Mouse (Mus musculus): ENCODE data around the gene Fam240b. TPM values are rescaled to one million over a fixed set of nuclear protein-coding genes. Genes with fewer than 3 reads are reported as not detected.
A peak's percentile ranks its signal among the peaks of the same experiment; 100 is the strongest.

Fam240b gene
- polyA plus RNA-seq, 1 experiment from 2014 or later, result not detected

- no peaks in the 10 kb centered on the region for H3K27me3 ChIP-seq (ENCODE audit: control insufficient read depth, insufficient read depth, low read depth, low read length)
- 0% methylated on average over 1 of the region's 1 CpGs for WGBS
- H3K4me1 ChIP-seq (replicated peaks; ENCODE audit: control insufficient read depth, insufficient read depth, low read length), result no peaks in the 10 kb centered on the region
- no peak overlapping the region for H3K4me2 ChIP-seq (ENCODE audit: low read depth, low read length)
- H3K36me3 ChIP-seq (ENCODE audit: control insufficient read depth, insufficient read depth, low read length), result no peaks in the 10 kb centered on the region
- no peaks in the 10 kb centered on the region for H3K9me3 ChIP-seq (ENCODE audit: control insufficient read depth, low read length)
- no peak for ATAC-seq (ENCODE audit: low read depth)
- no peak overlapping the region for H3K4me3 ChIP-seq (ENCODE audit: low read length)
- H3K27ac ChIP-seq (ENCODE audit: low read length), result no peak overlapping the region
- H3K9ac ChIP-seq (ENCODE audit: low read length), result no peak overlapping the region
Measured at GRCm38 (mm10) chr13:64447947-64448346, 49.6 kb downstream of the Fam240b start.

GRCm38 (mm10) chr13:64445254-64445920 lies 52.2 kb downstream of the Fam240b start:
- Histone ChIP-seq H3K27ac (ENCODE audit: low read length) (no peak overlapping the region), H3K4me1 (replicated peaks; ENCODE audit: control insufficient read depth, insufficient read depth, low read length) (no peaks in the 10 kb centered on the region), H3K4me2 (ENCODE audit: low read depth, low read length) (no peak overlapping the region), H3K36me3 (ENCODE audit: control insufficient read depth, insufficient read depth, low read length) (no peaks in the 10 kb centered on the region), H3K27me3 (ENCODE audit: control insufficient read depth, insufficient read depth, low read depth, low read length) (no peaks in the 10 kb centered on the region), H3K9ac (ENCODE audit: low read length) (no peak overlapping the region), H3K4me3 (ENCODE audit: low read length) (no peak overlapping the region), H3K9me3 (ENCODE audit: control insufficient read depth, low read length) (no peaks in the 10 kb centered on the region)
- no peak for ATAC-seq (ENCODE audit: low read depth)
- 61% methylated on average over 9 of the region's 9 CpGs for WGBS

GRCm38 (mm10) chr13:64443263-64443894 lies 54.2 kb downstream of the Fam240b start:
- WGBS, result 45% methylated on average over 4 of the region's 4 CpGs

GRCm38 (mm10) chr13:64440592-64440991 lies 57.0 kb downstream of the Fam240b start:
- WGBS, result 58% methylated on average over 4 of the region's 4 CpGs
- Histone ChIP-seq H3K4me1 (replicated peaks; ENCODE audit: control insufficient read depth, insufficient read depth, low read length) (no peaks in the 10 kb centered on the region), H3K27ac (ENCODE audit: low read length) (no peak overlapping the region), H3K36me3 (ENCODE audit: control insufficient read depth, insufficient read depth, low read length) (no peaks in the 10 kb centered on the region), H3K4me2 (ENCODE audit: low read depth, low read length) (no peak overlapping the region), H3K9me3 (ENCODE audit: control insufficient read depth, low read length) (no peaks in the 10 kb centered on the region), H3K27me3 (ENCODE audit: control insufficient read depth, insufficient read depth, low read depth, low read length) (no peaks in the 10 kb centered on the region), H3K4me3 (ENCODE audit: low read length) (no peak overlapping the region), H3K9ac (ENCODE audit: low read length) (no peak overlapping the region)
- ATAC-seq (ENCODE audit: low read depth), result no peak

More at GRCm38 (mm10) chr13:64443263-64443894, 54.2 kb downstream of the Fam240b start:
- Histone ChIP-seq H3K27ac (ENCODE audit: low read length) (no peak overlapping the region), H3K9ac (ENCODE audit: low read length) (no peak overlapping the region), H3K4me3 (ENCODE audit: low read length) (no peak overlapping the region), H3K4me1 (replicated peaks; ENCODE audit: control insufficient read depth, insufficient read depth, low read length) (no peaks in the 10 kb centered on the region), H3K27me3 (ENCODE audit: control insufficient read depth, insufficient read depth, low read depth, low read length) (no peaks in the 10 kb centered on the region), H3K4me2 (ENCODE audit: low read depth, low read length) (no peak overlapping the region), H3K36me3 (ENCODE audit: control insufficient read depth, insufficient read depth, low read length) (no peaks in the 10 kb centered on the region), H3K9me3 (ENCODE audit: control insufficient read depth, low read length) (no peaks in the 10 kb centered on the region)
- peak; percentile 43; the same call in 1 of the 2 replicates for ATAC-seq (ENCODE audit: low read depth)

GRCm38 (mm10) chr13:64439471-64439870 lies 58.1 kb downstream of the Fam240b start:
- Histone ChIP-seq H3K9ac (ENCODE audit: low read length) (no peak overlapping the region), H3K27ac (ENCODE audit: low read length) (no peak overlapping the region), H3K36me3 (ENCODE audit: control insufficient read depth, insufficient read depth, low read length) (no peaks in the 10 kb centered on the region), H3K27me3 (ENCODE audit: control insufficient read depth, insufficient read depth, low read depth, low read length) (no peaks in the 10 kb centered on the region), H3K4me2 (ENCODE audit: low read depth, low read length) (no peak overlapping the region), H3K4me1 (replicated peaks; ENCODE audit: control insufficient read depth, insufficient read depth, low read length) (no peaks in the 10 kb centered on the region), H3K9me3 (ENCODE audit: control insufficient read depth, low read length) (no peaks in the 10 kb centered on the region), H3K4me3 (ENCODE audit: low read length) (no peak overlapping the region)
- no peak for ATAC-seq (ENCODE audit: low read depth)
- WGBS, result 67% methylated on average over 5 of the region's 5 CpGs

GRCm38 (mm10) chr13:64438863-64439452 lies 58.6 kb downstream of the Fam240b start:
- Histone ChIP-seq H3K9ac (ENCODE audit: low read length) (no peak overlapping the region), H3K4me1 (replicated peaks; ENCODE audit: control insufficient read depth, insufficient read depth, low read length) (no peaks in the 10 kb centered on the region), H3K9me3 (ENCODE audit: control insufficient read depth, low read length) (no peaks in the 10 kb centered on the region), H3K27ac (ENCODE audit: low read length) (no peak overlapping the region), H3K27me3 (ENCODE audit: control insufficient read depth, insufficient read depth, low read depth, low read length) (no peaks in the 10 kb centered on the region), H3K4me2 (ENCODE audit: low read depth, low read length) (no peak overlapping the region), H3K4me3 (ENCODE audit: low read length) (no peak overlapping the region), H3K36me3 (ENCODE audit: control insufficient read depth, insufficient read depth, low read length) (no peaks in the 10 kb centered on the region)
- peak; percentile 69 for ATAC-seq (ENCODE audit: low read depth)
- 62% methylated on average over 9 of the region's 9 CpGs for WGBS

GRCm38 (mm10) chr13:64437801-64438200 lies 59.8 kb downstream of the Fam240b start:
- Histone ChIP-seq H3K27ac (ENCODE audit: low read length) (no peak overlapping the region), H3K9me3 (ENCODE audit: control insufficient read depth, low read length) (no peaks in the 10 kb centered on the region), H3K4me2 (ENCODE audit: low read depth, low read length) (no peak overlapping the region), H3K36me3 (ENCODE audit: control insufficient read depth, insufficient read depth, low read length) (no peaks in the 10 kb centered on the region), H3K4me3 (ENCODE audit: low read length) (no peak overlapping the region), H3K4me1 (replicated peaks; ENCODE audit: control insufficient read depth, insufficient read depth, low read length) (no peaks in the 10 kb centered on the region; the same call in 1 of the 2 replicates), H3K27me3 (ENCODE audit: control insufficient read depth, insufficient read depth, low read depth, low read length) (no peaks in the 10 kb centered on the region), H3K9ac (ENCODE audit: low read length) (no peak overlapping the region)
- 41% methylated on average over 7 of the region's 7 CpGs for WGBS
- ATAC-seq (ENCODE audit: low read depth), result no peak

- Histone ChIP-seq H3K9ac (ENCODE audit: low read length) (peak within 1 kb of the TSS; percentile 74), H3K4me1 (replicated peaks; ENCODE audit: control insufficient read depth, insufficient read depth, low read length) (peaks cover 2% of the 10 kb centered on the region; the same call in 1 of the 2 replicates)
- ATAC-seq (ENCODE audit: low read depth), result peak; percentile 99
Measured at GRCm38 (mm10) chr13:64432017-64432995, 65.3 kb downstream of the Fam240b start, which contains the start of gene Cdk20. Cdk20 (plus strand) TSS chr13:64432314.

More at GRCm38 (mm10) chr13:64432017-64432995, 65.3 kb downstream of the Fam240b start, which contains the start of gene Cdk20:
- Histone ChIP-seq H3K4me3 (ENCODE audit: low read length) (peak within 1 kb of the TSS; percentile 76), H3K4me2 (ENCODE audit: low read depth, low read length) (peak within 1 kb of the TSS; percentile 92), H3K9me3 (ENCODE audit: control insufficient read depth, low read length) (no peaks in the 10 kb centered on the region), H3K36me3 (ENCODE audit: control insufficient read depth, insufficient read depth, low read length) (no peaks in the 10 kb centered on the region), H3K27me3 (ENCODE audit: control insufficient read depth, insufficient read depth, low read depth, low read length) (no peaks in the 10 kb centered on the region), H3K27ac (ENCODE audit: low read length) (peak within 1 kb of the TSS; percentile 84)
- WGBS, result under 1% methylated on average over 57 of the region's 57 CpGs
